Mouse (Mus musculus) MEL (cell line): ENCODE measurements around the gene Slc25a53.
"Not testable (repeated sequence)": the region's sequence is repeated elsewhere in the genome, so short reads cannot be mapped to it uniquely, and the experiment has no call there.

ENCODE experiments used
- BHLHE40 ChIP-seq: IDR thresholded peaks from 2 replicates; pipeline ENCODE4 v1.6.1; 2012; ENCODE audit warnings: low read depth, mild to moderate bottlenecking, inconsistent platforms, low read length, improper control_type of control experiment, borderline replicate concordance
- E2F4 ChIP-seq: IDR thresholded peaks from 2 replicates; pipeline ENCODE4 v1.6.1; 2011; ENCODE audit warnings: low read depth, low read length, improper control_type of control experiment, borderline replicate concordance
- EP300 ChIP-seq, 2 experiments: IDR thresholded peaks; 2 replicates each; pipeline ENCODE4 v1.6.1; 2011; ENCODE audit warnings: improper control_type of control experiment in 2 of 2, low read length in 2 of 2, low read depth in 1 of 2, mild to moderate bottlenecking in 1 of 2
- POLR2A ChIP-seq, 2 experiments: IDR thresholded peaks; 2 replicates each; pipeline ENCODE4 v1.6.1; 2011 to 2012; ENCODE audit warnings: low read length in 2 of 2, mild to moderate bottlenecking in 2 of 2, control low read depth in 1 of 2, improper control_type of control experiment in 1 of 2, low read depth in 1 of 2, moderate library complexity in 1 of 2; ENCODE audit not compliant: control insufficient read depth in 1 of 2, insufficient read depth in 1 of 2, poor library complexity in 1 of 2
- SMC3 ChIP-seq: IDR thresholded peaks from 2 replicates; pipeline ENCODE4 v1.6.1; 2011; ENCODE audit warnings: low read depth, low read length, improper control_type of control experiment
- ZMIZ1 ChIP-seq: IDR thresholded peaks from 2 replicates; pipeline ENCODE4 v1.6.1; 2012; ENCODE audit warnings: low read depth, mild to moderate bottlenecking, inconsistent platforms, low read length, improper control_type of control experiment, moderate library complexity

GRCm38 (mm10) chrX:136975397-136975796 is 62.7 kb downstream of the Slc25a53 start, which contains the start of gene Tmsb15b2:
- TF ChIP-seq SMC3; E2F4; BHLHE40; POLR2A (IDR thresholded peaks at IDR 0.05; ENCODE audit: control insufficient read depth in 1 of 2, insufficient read depth in 1 of 2, low read depth in 1 of 2, low read length in 2 of 2, poor library complexity in 1 of 2); EP300 (IDR thresholded peaks at IDR 0.05; ENCODE audit: low read depth in 1 of 2, low read length in 2 of 2); ZMIZ1: not testable (repeated sequence)
